Mouse (Mus musculus) lung, embryonic 15.5 days (tissue): ENCODE data around the gene Psmd5. TPM values are rescaled to one million over a fixed set of nuclear protein-coding genes. Genes with fewer than 3 reads are reported as not detected.
A peak's percentile ranks its signal among the peaks of the same experiment; 100 is the strongest.

Source experiments
- ATAC-seq: fragments of 200-750 bp; cut with Nextera tagmentation; 2 replicates; pipeline ENCODE4 v1.8.0; 2017; ENCODE audit warnings: moderate number of reproducible peaks, borderline replicate concordance; ENCODE audit not compliant: low FRiP score, low TSS enrichment; ENCODE audit errors: extremely low read depth
- H3K27ac ChIP-seq: fragments of 300-500 bp; sonication (generic); 2 replicates; pipeline ENCODE4 v1.5.1; 2015; ENCODE audit warnings: moderate library complexity, mild to moderate bottlenecking, inconsistent platforms
- H3K27me3 ChIP-seq: fragments of 300-500 bp; sonication (generic); 2 replicates; pipeline ENCODE4 v1.6.1; 2015; ENCODE audit warnings: inconsistent platforms
- H3K36me3 ChIP-seq: fragments of 300-500 bp; sonication (generic); 2 replicates; pipeline ENCODE4 v1.6.1; 2015; ENCODE audit warnings: inconsistent platforms
- H3K4me1 ChIP-seq: fragments of 300-500 bp; sonication (generic); 2 replicates; pipeline ENCODE4 v1.6.1; 2015; ENCODE audit warnings: inconsistent platforms
- H3K4me2 ChIP-seq: fragments of 300-500 bp; sonication (generic); 2 replicates; pipeline ENCODE4 v1.6.1; 2015; ENCODE audit warnings: inconsistent platforms, mild to moderate bottlenecking, moderate library complexity
- H3K4me3 ChIP-seq: fragments of 300-500 bp; sonication (generic); 2 replicates; pipeline ENCODE4 v1.5.1; 2015; ENCODE audit warnings: mild to moderate bottlenecking, inconsistent platforms
- H3K9ac ChIP-seq: fragments of 300-500 bp; sonication (generic); 2 replicates; pipeline ENCODE4 v1.6.1; 2015; ENCODE audit warnings: inconsistent platforms
- H3K9me3 ChIP-seq: fragments of 300-500 bp; sonication (generic); 2 replicates; pipeline ENCODE4 v1.6.1; 2016; ENCODE audit warnings: inconsistent platforms
- WGBS: fragments of 180-500 bp; shearing (Covaris S2); methylation state at CpG from one replicate; pipeline ENCODE4 v1.1.7; 2015; 5-methylcytosine and 5-hydroxymethylcytosine counted together
- polyA plus RNA-seq: library from polyadenylated mRNA; unstranded; fragments of >200 nt; fragmentation: Nextera tagmentation; extraction: Ambion mirVana; gene quantifications from 2 replicates; pipeline ENCODE4 v1.2.1, GENCODE M21; 2015

Psmd5 gene
- polyA plus RNA-seq = 110 TPM in 2 replicates

DNA sequence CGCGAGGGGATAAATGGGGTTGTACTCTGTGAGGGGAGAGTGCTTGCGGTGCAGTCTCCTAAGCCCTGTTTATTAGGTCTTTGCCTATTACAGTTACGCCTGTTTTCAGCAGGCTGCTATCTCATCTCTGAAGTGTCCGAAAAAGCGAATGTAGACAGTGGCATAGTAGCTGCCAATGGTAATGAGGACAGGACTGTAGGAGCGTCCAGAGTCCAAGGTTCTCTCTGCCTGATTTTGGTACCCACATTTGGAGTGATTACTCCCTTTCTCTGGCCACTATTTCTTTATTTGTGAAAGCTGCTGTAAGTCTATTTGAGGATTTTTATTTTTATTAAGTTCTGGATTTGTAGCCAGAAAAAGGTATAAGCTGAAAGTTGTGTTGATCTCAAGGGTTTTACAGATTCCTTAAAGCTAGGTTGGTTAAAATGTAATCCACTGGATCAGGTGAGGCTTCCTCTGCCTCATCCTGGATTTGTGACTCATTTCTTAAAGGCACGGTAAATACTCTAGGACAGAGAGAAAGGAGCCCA, at the start of gene Psmd5:
Psmd5 (minus strand) TSS at position 153 of the 530 bp plus-strand sequence.
- Histone ChIP-seq H3K4me3 (peak within 1 kb of the TSS; percentile 25), H3K4me2 (peak within 1 kb of the TSS; percentile 56), H3K9ac (peak within 1 kb of the TSS; percentile 37), H3K9me3 (no peaks in the 10 kb centered on the region), H3K4me1 (peaks cover 19% of the 10 kb centered on the region), H3K27ac (no peak within 1 kb of the TSS), H3K27me3 (peaks cover 20% of the 10 kb centered on the region; the same call in 1 of the 2 replicates), H3K36me3 (no peaks in the 10 kb centered on the region)
- ATAC-seq = no peak
- 11% methylated on average over 8 of the region's 8 CpGs for WGBS

- no peaks in the 10 kb centered on the region for H3K27me3 ChIP-seq
- 2% methylated on average over 2 of the region's 2 CpGs for WGBS
- H3K27ac ChIP-seq = no peak overlapping the region
- H3K4me3 ChIP-seq = no peak overlapping the region
- no peaks in the 10 kb centered on the region for H3K36me3 ChIP-seq
- no peaks in the 10 kb centered on the region for H3K9me3 ChIP-seq
- no peak overlapping the region for H3K9ac ChIP-seq
- no peak for ATAC-seq
- H3K4me1 ChIP-seq = no peaks in the 10 kb centered on the region
- H3K4me2 ChIP-seq = no peak overlapping the region
Measured at GRCm38 (mm10) chr2:34922729-34923128, 48.0 kb upstream of the Psmd5 start.

GRCm38 (mm10) chr2:34920144-34920543, 45.4 kb upstream of the Psmd5 start:
- ATAC-seq = no peak
- WGBS = 40% methylated on average over 2 of the region's 2 CpGs
- H3K9ac ChIP-seq = no peak overlapping the region
- no peak overlapping the region for H3K4me3 ChIP-seq
- no peaks in the 10 kb centered on the region for H3K36me3 ChIP-seq
- peaks cover 2% of the 10 kb centered on the region; the same call in 1 of the 2 replicates for H3K4me1 ChIP-seq
- H3K27me3 ChIP-seq = no peaks in the 10 kb centered on the region
- H3K4me2 ChIP-seq = no peak overlapping the region
- H3K27ac ChIP-seq = no peak overlapping the region
- H3K9me3 ChIP-seq = no peaks in the 10 kb centered on the region

DNA sequence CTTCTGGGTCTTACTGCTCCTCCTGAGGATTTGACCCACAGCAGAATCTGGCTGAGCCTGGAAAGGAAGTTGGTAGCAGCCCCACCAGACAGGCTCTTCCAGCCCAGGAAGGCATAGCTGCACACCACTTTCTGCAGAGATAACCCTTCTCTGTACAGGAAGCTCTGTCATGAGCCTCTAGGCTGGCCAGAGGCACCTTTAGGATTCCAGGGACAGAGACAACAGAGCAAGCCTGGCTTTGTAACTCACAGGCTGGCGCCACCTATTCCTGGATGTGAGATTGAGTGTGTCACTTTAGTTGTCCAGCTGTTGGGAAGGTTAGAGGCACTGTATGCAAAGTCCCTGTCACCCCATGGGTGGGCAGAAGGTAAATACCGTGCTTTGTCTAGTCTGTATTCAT, 40.3 kb upstream of the Psmd5 start:
- H3K27me3 ChIP-seq = peaks cover 18% of the 10 kb centered on the region
- peaks cover 24% of the 10 kb centered on the region for H3K4me1 ChIP-seq
- H3K27ac ChIP-seq = peak overlapping the region; percentile 18; the same call in 1 of the 2 replicates
- no peaks in the 10 kb centered on the region for H3K9me3 ChIP-seq
- no peak for ATAC-seq
- 53% methylated on average over 2 of the region's 2 CpGs for WGBS
- H3K9ac ChIP-seq = no peak overlapping the region
- no peak overlapping the region for H3K4me3 ChIP-seq
- peak overlapping the region; percentile 97 for H3K4me2 ChIP-seq
- no peaks in the 10 kb centered on the region; the same call in 1 of the 2 replicates for H3K36me3 ChIP-seq

DNA sequence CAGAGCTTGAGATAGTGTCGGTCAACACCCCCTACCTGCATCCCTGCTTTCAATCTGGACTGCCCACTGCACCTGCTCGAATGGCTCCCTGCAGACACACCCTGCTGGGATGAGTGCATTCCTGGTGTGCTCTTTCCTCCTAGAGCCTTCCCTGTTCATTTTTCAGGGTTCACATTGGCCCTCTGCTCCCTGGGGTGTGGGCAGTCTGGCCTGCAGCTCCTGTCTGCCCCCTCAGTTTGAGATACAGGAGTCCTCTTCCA, 40.0 kb upstream of the Psmd5 start:
- peaks cover 24% of the 10 kb centered on the region for H3K4me1 ChIP-seq
- 16% methylated on average over 2 of the region's 2 CpGs for WGBS
- peaks cover 18% of the 10 kb centered on the region for H3K27me3 ChIP-seq
- H3K4me3 ChIP-seq = peak overlapping the region; percentile 62; the same call in 1 of the 2 replicates
- ATAC-seq = no peak
- no peak overlapping the region for H3K9ac ChIP-seq
- H3K4me2 ChIP-seq = peak overlapping the region; percentile 97
- H3K27ac ChIP-seq = peak overlapping the region; percentile 18; the same call in 1 of the 2 replicates
- H3K36me3 ChIP-seq = no peaks in the 10 kb centered on the region; the same call in 1 of the 2 replicates
- H3K9me3 ChIP-seq = no peaks in the 10 kb centered on the region

GRCm38 (mm10) chr2:34914069-34914822, 39.5 kb upstream of the Psmd5 start:
- H3K4me2 ChIP-seq = peak overlapping the region; percentile 97
- peaks cover 24% of the 10 kb centered on the region for H3K4me1 ChIP-seq
- peak overlapping the region; percentile 62 for H3K4me3 ChIP-seq
- H3K9ac ChIP-seq = peak overlapping the region; percentile 54
- H3K27ac ChIP-seq = no peak overlapping the region
- ATAC-seq = peak; percentile 53; the same call in 1 of the 2 replicates
- WGBS = 1% methylated on average over 37 of the region's 50 CpGs
- peaks cover 18% of the 10 kb centered on the region for H3K27me3 ChIP-seq
- H3K9me3 ChIP-seq = no peaks in the 10 kb centered on the region
- no peaks in the 10 kb centered on the region; the same call in 1 of the 2 replicates for H3K36me3 ChIP-seq

GRCm38 (mm10) chr2:34913218-34914068, 38.7 kb upstream of the Psmd5 start, which contains the start of gene Phf19:
TSS of gene Phf19 (minus strand) at chr2:34914026.
- Histone ChIP-seq H3K9ac (peak within 1 kb of the TSS; percentile 54), H3K27me3 (peaks cover 18% of the 10 kb centered on the region), H3K36me3 (no peaks in the 10 kb centered on the region; the same call in 1 of the 2 replicates), H3K4me3 (peak within 1 kb of the TSS; percentile 62), H3K4me2 (peak within 1 kb of the TSS; percentile 97), H3K27ac (peak within 1 kb of the TSS; percentile 18; the same call in 1 of the 2 replicates), H3K9me3 (no peaks in the 10 kb centered on the region), H3K4me1 (peaks cover 24% of the 10 kb centered on the region)
- ATAC-seq = peak; percentile 43; the same call in 1 of the 2 replicates
- under 1% methylated on average over 64 of the region's 64 CpGs for WGBS

DNA sequence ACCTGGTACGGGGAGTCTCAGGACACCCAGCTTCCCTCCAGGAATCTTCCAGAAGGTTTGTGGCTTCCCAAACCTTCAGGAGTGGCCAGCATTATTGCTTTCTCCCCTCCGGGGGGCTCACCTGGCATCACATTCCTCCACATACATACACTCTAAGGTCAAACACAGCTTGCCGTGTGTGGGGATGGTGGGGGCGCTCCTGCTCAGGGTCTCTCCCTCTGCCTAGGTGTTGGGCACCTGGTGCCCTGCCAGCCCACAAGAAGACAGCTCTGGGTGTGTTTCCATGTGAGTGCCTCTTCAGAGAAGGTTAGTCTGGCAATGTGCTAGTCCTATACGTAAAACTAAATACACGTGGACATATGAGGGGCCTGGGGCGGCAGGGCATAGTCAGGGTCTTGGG, 37.8 kb upstream of the Psmd5 start:
- Histone ChIP-seq H3K4me1 (peaks cover 24% of the 10 kb centered on the region), H3K9ac (0 out of 2 replicates have a peak overlapping the region, but pooled peaks have one; percentile 54), H3K27me3 (peaks cover 18% of the 10 kb centered on the region), H3K36me3 (no peaks in the 10 kb centered on the region; the same call in 1 of the 2 replicates), H3K4me2 (peak overlapping the region; percentile 97), H3K27ac (no peak overlapping the region), H3K9me3 (no peaks in the 10 kb centered on the region), H3K4me3 (peak overlapping the region; percentile 62)
- WGBS = 38% methylated on average over 7 of the region's 7 CpGs
- no peak for ATAC-seq

DNA sequence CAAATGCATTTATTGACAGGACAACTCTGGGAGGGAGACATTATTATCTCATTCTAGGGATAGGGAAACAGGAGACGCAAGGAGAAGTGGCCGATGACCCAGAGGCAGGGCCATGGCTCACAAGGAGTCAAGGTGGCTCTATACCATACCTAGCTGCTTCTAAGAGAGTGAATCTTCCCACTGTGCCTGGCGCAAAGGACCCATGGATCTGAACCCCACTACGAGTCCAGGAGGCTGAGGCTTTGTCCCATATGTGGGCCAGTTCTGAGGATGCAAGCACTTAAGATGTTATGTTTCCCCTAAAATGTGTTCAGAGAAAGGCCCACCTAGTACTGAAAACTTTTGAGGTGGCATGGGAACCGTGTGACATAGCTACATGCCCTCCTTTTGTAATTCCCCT, 37.1 kb upstream of the Psmd5 start:
- 75% methylated on average over 5 of the region's 5 CpGs for WGBS
- H3K36me3 ChIP-seq = no peaks in the 10 kb centered on the region; the same call in 1 of the 2 replicates
- H3K4me1 ChIP-seq = peaks cover 24% of the 10 kb centered on the region
- H3K27me3 ChIP-seq = peaks cover 18% of the 10 kb centered on the region
- no peak overlapping the region for H3K9ac ChIP-seq
- H3K9me3 ChIP-seq = no peaks in the 10 kb centered on the region
- no peak for ATAC-seq
- no peak overlapping the region for H3K27ac ChIP-seq
- H3K4me3 ChIP-seq = no peak overlapping the region
- no peak overlapping the region for H3K4me2 ChIP-seq

DNA sequence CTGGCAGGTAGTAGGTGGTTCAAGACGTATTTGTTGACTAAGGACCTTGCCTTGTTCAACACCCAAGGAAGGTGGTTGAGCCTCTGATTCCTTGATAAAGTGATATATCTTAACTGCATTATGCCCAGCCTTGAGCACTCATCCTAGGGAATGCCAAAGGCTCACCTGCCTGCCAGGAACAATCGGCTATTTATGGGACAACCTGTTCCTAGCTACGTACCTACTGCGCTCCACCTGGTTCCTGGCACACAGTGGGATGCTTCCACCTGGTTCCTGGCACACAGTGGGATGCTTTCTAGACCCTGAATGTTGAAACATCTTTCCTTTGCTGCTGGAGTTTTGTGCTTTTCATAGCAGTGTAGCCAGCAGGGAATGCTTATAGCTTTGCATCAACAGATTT, 35.0 kb upstream of the Psmd5 start:
- H3K27me3 ChIP-seq = peaks cover 18% of the 10 kb centered on the region
- no peak overlapping the region for H3K4me3 ChIP-seq
- H3K4me2 ChIP-seq = no peak overlapping the region
- 86% methylated on average over 4 of the region's 4 CpGs for WGBS
- no peak for ATAC-seq
- H3K36me3 ChIP-seq = no peaks in the 10 kb centered on the region; the same call in 1 of the 2 replicates
- peaks cover 19% of the 10 kb centered on the region for H3K4me1 ChIP-seq
- H3K9ac ChIP-seq = no peak overlapping the region
- H3K9me3 ChIP-seq = no peaks in the 10 kb centered on the region
- no peak overlapping the region for H3K27ac ChIP-seq

GRCm38 (mm10) chr2:34906861-34907604, 32.3 kb upstream of the Psmd5 start:
- no peak for ATAC-seq
- Histone ChIP-seq H3K27ac (no peak overlapping the region), H3K9me3 (no peaks in the 10 kb centered on the region), H3K9ac (no peak overlapping the region), H3K27me3 (0 out of 2 replicates have a peak, but pooled peaks cover 4% of the 10 kb centered on the region), H3K4me3 (no peak overlapping the region), H3K36me3 (no peaks in the 10 kb centered on the region; the same call in 1 of the 2 replicates), H3K4me1 (peaks cover 21% of the 10 kb centered on the region), H3K4me2 (no peak overlapping the region)
- 48% methylated on average over 12 of the region's 12 CpGs for WGBS
